Mouse (Mus musculus) lung, adult 2 months (tissue): Measurements from ENCODE around the gene Sec14l5.

Experiments used
- CTCF ChIP-seq: fragments of 200-500 bp; IDR thresholded peaks from 2 replicates; pipeline ENCODE4 v1.5.1; 2011; ENCODE audit warnings: mild to moderate bottlenecking, low read length, control low read depth; ENCODE audit not compliant: insufficient read depth
- POLR2A ChIP-seq: fragments of 200-500 bp; IDR thresholded peaks from 2 replicates; pipeline ENCODE4 v1.6.1; 2011; ENCODE audit warnings: low read depth, mild to moderate bottlenecking, control low read depth, low read length, borderline replicate concordance; ENCODE audit errors: extremely low read depth

GRCm38 (mm10) chr16:5145570-5145969 lies 1.3 kb upstream of the Sec14l5 start:
- peak; percentile 50; the same call in 1 of the 2 replicates for TF ChIP-seq CTCF
- no peak for TF ChIP-seq POLR2A
